Mouse (Mus musculus) brain, embryonic 14.5 days (tissue): ENCODE data around the gene Zfp597. TPM values are rescaled to one million over a fixed set of nuclear protein-coding genes. Genes with fewer than 3 reads are reported as not detected.

Experiments
- DNase-seq: peaks from one replicate; pipeline ENCODE4 v3.0.0-alpha.2; 2011; ENCODE audit warnings: low read depth
- CTCF ChIP-seq: fragments of 200-500 bp; IDR thresholded peaks from 2 replicates; pipeline ENCODE4 v1.5.1; 2012; ENCODE audit warnings: inconsistent platforms, mild to moderate bottlenecking, moderate library complexity, borderline replicate concordance; ENCODE audit not compliant: insufficient read depth, insufficient read length; ENCODE audit errors: extremely low read depth
- POLR2A ChIP-seq: fragments of 200-500 bp; IDR thresholded peaks from 2 replicates; pipeline ENCODE4 v1.6.1; 2012; ENCODE audit warnings: mild to moderate bottlenecking, inconsistent platforms, borderline replicate concordance; ENCODE audit not compliant: poor library complexity, insufficient read depth, insufficient read length, severe bottlenecking; ENCODE audit errors: extremely low read depth
- polyA plus RNA-seq: library from polyadenylated mRNA; depleted of rRNA; stranded (reverse); fragments of >200 nt; gene quantifications from 2 replicates; pipeline ENCODE4 v1.2.3, GENCODE M21; 2012

Gene Zfp597
- polyA plus RNA-seq, 1 experiment: 17.8 TPM

DNA sequence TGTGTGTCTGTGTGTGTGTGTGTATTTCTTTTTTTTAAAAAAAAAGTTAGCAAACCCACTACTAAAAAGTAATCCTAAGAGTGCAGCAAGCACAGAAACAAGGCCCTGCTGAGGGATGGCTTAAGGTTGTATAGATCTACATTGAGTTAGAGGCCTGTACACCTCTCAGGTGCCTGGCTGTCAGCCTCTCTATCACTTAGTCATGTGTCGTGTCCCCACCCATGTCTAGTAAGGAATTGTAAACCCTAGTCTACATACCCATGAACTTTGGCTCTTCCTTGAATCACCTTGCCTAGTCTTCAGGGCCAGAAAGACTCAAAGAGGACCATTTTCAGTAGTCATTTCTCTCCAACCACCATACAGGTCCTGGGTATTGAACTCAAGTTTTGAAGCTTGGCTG lies 12.2 kb upstream of the Zfp597 start:
- no peak for DNase-seq
- TF ChIP-seq CTCF (no peak), POLR2A (no peak)

- TF ChIP-seq CTCF (no peak), POLR2A (no peak)
- no peak for DNase-seq
Measured at GRCm38 (mm10) chr16:3896046-3896445, 11.7 kb upstream of the Zfp597 start.

DNA sequence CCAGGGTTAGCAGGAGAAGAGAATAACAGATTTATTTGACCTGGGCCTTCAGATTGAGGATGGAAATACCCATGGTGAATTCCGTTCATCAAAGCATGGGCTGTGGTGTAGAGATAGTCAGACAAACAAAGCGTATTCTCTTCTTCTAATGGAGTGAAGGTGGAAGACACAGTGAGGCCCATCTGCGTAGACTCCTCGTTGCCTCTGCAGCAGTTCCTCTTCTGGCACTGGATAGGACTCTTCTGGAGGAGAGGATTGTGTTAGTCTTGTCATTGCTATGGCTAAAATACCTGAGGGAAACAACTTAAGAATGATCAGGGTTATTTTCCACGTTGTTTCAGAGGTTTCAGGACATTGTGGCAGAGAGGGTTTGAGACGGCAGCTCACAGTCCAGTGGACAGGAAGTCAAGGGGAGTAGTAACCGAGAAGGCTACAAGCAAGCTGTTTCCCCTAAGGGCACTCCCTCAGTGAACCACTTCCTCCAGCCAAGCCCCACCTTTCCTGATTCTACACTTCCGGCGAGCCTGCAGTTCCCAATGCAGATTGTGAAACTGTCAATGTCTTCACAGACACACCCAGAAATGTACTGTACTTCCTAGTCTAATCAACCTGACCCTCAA lies 10.9 kb upstream of the Zfp597 start:
- no peak for DNase-seq
- no peak for TF ChIP-seq CTCF

DNA sequence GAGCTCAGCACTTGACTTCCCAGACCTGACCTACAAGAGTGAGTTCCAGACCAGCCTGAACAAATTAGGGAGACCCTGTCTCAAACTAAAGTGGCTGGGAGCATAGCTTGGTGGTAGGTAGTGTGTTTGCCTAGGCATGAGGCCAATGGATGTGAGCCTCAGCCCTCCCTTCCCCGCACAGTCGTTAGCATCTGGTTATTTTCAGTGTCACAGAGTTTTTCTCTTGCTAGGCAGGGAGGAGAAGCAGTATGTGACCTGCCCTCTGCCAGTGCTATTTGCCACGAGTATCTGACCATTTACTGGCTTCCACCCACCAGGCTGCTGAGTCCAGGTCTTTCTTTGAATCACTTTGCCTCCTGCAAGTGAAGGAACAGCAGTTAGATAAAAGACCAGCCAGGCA lies 9.4 kb upstream of the Zfp597 start:
- TF ChIP-seq CTCF (no peak), POLR2A (no peak)
- DNase-seq: no peak

- no peak for TF ChIP-seq POLR2A
- TF ChIP-seq CTCF: no peak
- no peak for DNase-seq
Measured at GRCm38 (mm10) chr16:3891621-3892295, 7.4 kb upstream of the Zfp597 start.

DNA sequence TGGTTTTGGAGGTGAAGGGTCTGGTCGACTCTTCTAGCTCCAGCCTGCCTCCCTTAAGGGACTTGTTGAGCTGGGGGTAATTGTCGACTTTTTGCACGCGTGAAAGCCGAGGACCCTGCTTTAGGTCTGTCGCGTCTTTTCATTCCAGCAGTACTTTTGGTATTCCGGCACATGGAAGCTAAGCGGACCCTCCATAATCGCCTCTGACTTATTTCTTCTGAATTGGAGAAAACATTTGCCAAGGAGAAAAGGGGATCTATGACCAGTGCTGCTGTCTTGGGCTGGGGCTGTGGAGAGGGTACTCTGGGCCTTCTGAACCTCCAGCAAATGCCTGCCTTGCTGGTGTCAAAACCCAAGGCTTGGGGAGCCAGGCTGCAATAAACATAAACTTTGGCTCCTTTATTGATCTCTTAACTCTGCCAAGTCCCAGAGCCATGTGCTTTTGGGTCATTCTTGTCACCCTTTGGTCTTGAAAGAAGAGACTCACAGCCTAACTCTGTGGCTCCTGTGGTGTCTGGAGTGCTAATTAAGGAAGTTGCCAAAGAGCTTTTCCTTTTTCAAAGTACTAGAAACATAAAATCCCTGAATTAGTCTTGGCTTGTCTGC lies 807 bp upstream of the Zfp597 start:
- no peak for TF ChIP-seq CTCF
- no peak for TF ChIP-seq POLR2A
- DNase-seq: no peak

- TF ChIP-seq CTCF: no peak
- DNase-seq: no peak
Measured at GRCm38 (mm10) chr16:3876346-3876745, 8.0 kb downstream of the Zfp597 start.

DNA sequence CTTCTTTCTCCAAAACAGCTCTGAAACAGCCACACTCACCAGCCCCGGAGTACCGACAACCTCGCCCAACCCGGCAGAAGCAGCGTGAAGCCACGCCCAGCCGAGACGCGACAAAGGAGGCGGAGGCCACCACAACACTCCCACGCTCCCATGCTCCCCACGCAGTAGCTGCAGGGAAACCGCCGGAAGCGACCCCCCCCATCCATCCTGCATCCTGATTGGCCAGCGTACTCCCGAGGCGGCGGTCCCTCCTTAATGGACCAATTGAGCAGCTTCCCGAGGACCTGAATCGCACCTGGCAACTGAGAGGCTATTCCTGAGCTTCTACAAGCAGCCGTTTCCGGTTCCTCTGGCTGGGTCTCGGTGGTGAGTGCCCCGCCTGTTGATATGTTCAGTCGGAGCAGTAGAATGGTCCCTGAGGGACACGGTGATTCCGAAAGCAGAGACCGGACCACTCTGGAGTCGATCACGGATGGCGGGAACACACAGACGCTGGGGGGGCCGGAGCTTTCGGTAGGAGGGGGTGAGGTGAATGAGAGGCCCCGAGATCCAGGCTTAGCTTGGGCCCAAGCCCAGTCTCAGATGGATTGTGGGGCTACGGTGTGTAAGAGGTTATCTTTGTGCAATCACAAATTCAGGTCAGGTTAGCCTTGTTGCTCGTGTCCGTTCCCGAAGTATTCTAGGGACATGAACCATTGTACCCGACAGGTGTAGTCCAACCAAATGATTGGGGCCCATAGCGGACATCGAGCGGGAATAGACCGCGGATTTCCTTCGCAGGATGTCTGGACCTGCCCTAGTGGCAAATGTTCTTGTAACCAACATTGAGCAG lies 11.9 kb downstream of the Zfp597 start, which contains the start of gene Naa60:
Gene Naa60, plus strand, starts transcription at position 160 of the 832 bp plus-strand sequence.
- DNase-seq: peak; percentile 98

DNA sequence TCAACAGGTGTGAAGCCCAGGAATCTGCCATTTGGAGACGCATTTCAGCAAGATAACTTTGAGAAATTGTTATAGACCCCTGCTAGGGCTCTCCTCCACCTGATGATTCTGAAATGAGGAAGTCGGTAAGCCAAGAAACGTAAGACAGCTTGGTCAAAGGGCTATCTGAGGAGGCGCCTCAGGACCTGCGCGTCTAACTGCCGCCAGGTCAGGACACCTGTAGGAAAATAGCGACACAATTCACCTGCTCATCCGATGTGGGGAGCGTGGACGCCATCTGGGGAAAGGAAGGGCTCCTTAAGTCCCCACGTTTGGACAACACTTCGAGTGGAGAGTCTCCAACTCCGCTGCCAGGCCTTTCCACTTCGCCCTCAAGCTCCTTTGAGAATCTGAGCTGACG lies 12.5 kb downstream of the Zfp597 start:
- DNase-seq: no peak
- TF ChIP-seq POLR2A (no peak), CTCF (no peak)

More for the DNA sequence above, 11.9 kb downstream of the Zfp597 start, which contains the start of gene Naa60:
- TF ChIP-seq CTCF (no peak), POLR2A (no peak)

DNA sequence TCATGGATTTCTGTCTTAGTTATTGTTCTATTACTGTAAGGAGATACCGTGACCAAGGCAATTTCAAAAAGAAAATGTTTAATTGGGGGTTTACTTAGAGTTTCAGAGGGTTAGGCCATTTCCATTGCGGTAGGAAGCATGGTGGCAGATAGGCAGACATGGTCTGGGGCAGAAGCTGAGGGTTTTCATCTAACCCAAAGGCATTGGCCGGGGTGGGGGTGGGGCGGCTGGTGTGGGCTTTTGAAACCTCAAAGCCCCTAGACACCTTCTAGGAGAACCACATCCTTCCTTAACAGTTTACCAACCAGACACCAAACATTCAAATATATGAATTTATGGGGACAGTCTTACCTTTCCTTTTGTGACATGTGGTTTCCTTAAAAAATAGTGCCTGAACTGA lies 25.1 kb downstream of the Zfp597 start:
- DNase-seq: no peak
- TF ChIP-seq CTCF: no peak
- no peak for TF ChIP-seq POLR2A

DNA sequence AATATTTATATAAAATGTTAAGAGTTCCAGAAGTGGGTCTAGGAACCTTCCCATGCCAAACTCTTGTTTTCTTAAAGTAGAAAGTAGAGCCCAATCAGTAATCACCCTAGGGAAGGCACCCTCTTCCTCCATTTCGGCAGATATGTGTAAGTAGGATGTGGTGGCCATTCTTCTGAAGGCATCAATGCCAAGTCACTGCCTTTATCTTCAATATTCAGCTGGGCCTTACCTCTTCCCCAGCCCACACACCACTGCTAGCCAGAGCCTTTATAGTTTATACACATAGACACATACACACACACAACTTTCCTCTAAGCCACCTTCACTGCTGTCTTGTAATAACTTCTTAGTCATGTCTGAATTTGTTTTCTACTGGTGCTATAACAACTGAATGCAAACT lies 28.6 kb downstream of the Zfp597 start:
- TF ChIP-seq CTCF (no peak), POLR2A (no peak)
- no peak for DNase-seq
